Mouse (Mus musculus): ENCODE data around the gene Ppp1r27. TPM values are rescaled to one million over a fixed set of nuclear protein-coding genes. Genes with fewer than 3 reads are reported as not detected.

Ppp1r27 gene
- polyA plus RNA-seq, 1 experiment from 2014 or later = 8.5 TPM

DNA sequence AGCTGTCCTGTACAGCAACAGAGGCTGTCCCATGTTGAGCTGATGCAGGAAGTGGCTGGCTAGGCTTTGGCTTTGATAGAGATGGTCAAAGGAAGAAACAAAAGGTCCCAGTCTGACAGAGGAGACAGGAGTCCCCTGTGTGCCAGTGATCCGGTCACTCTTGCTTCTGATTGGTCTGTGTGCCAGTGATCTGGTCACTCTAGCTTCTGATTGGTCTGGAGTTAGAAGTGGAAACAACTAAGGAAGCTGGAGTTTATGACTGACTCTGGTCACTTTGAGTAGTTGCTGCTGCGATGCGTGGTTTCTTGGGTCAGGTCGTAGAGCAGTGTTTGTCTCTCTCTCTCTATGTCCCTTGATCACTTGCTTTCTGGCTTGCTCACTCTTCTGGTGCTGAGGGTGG, 49.2 kb downstream of the Ppp1r27 start:
- H3K4me3 ChIP-seq (ENCODE audit: low read length) = no peak overlapping the region

DNA sequence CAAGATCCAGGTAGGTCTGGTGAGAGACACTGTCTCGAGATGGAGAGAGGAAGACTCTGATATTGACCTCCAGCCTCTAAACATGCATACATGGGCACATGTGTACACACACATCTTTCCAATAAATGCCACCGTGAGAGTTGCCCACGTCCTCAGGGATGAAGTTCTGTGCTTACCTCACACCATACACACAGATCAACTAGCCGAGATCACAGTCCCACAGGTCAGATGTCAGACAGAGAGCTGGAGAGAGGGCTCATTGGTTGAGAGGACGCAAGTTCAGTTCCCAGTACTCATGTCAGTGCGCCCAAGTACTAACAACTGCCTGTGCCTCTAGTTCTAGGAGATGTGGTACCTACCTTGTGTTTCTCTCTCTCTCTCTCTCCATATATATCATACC, 49.9 kb downstream of the Ppp1r27 start:
- WGBS = 55% methylated on average over 6 of the region's 6 CpGs

More for the DNA sequence above, 49.2 kb downstream of the Ppp1r27 start:
- Histone ChIP-seq H3K4me1 (ENCODE audit: control insufficient read depth, insufficient read depth, low read length) (peaks cover 6% of the 10 kb centered on the region; the same call in 1 of the 2 replicates), H3K9me3 (replicated peaks; ENCODE audit: control insufficient read depth, low read length) (no peaks in the 10 kb centered on the region), H3K27ac (ENCODE audit: low read length) (no peak overlapping the region), H3K27me3 (ENCODE audit: control insufficient read depth, insufficient read depth, low read length) (no peaks in the 10 kb centered on the region), H3K9ac (ENCODE audit: low read length) (no peak overlapping the region), H3K36me3 (ENCODE audit: control insufficient read depth, insufficient read depth) (peaks cover 13% of the 10 kb centered on the region; the same call in 1 of the 2 replicates), H3K4me2 (ENCODE audit: low read depth, low read length) (no peak overlapping the region)
- 78% methylated on average over 4 of the region's 4 CpGs for WGBS
- no peak for ATAC-seq (replicated peaks; ENCODE audit: extremely low read depth, insufficient read depth, low FRiP score)

DNA sequence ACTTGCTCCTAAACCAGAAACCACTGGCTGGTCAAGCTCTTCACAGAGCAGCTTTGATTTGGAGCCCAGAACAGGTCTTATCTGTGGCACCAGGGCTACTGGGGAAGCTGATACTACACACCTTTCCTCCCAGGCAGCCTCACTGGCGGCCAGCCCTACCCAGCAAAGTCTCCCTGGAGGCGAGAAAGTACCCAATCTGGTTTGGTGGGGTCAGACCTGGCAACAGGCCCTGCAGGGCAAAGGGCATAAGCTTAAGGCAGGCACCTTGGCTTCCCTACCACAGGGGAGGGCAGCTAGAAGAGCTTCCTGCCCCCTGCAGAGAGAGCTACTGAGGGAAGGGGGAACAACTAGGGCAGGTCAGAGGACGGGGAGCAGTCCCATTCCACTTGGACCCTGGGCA, 50.6 kb downstream of the Ppp1r27 start:
- Histone ChIP-seq H3K27ac (ENCODE audit: low read length) (no peak overlapping the region), H3K9me3 (replicated peaks; ENCODE audit: control insufficient read depth, low read length) (no peaks in the 10 kb centered on the region), H3K4me2 (ENCODE audit: low read depth, low read length) (no peak overlapping the region), H3K4me1 (ENCODE audit: control insufficient read depth, insufficient read depth, low read length) (peaks cover 6% of the 10 kb centered on the region; the same call in 1 of the 2 replicates), H3K36me3 (ENCODE audit: control insufficient read depth, insufficient read depth) (peaks cover 15% of the 10 kb centered on the region), H3K9ac (ENCODE audit: low read length) (peak overlapping the region; percentile 18; the same call in 1 of the 2 replicates), H3K4me3 (ENCODE audit: low read length) (no peak overlapping the region), H3K27me3 (ENCODE audit: control insufficient read depth, insufficient read depth, low read length) (no peaks in the 10 kb centered on the region)
- WGBS = 16% methylated on average over 3 of the region's 3 CpGs
- no peak for ATAC-seq (replicated peaks; ENCODE audit: extremely low read depth, insufficient read depth, low FRiP score)

More for the DNA sequence above, 49.9 kb downstream of the Ppp1r27 start:
- Histone ChIP-seq H3K27me3 (ENCODE audit: control insufficient read depth, insufficient read depth, low read length) (no peaks in the 10 kb centered on the region), H3K9me3 (replicated peaks; ENCODE audit: control insufficient read depth, low read length) (no peaks in the 10 kb centered on the region), H3K27ac (ENCODE audit: low read length) (no peak overlapping the region), H3K4me2 (ENCODE audit: low read depth, low read length) (no peak overlapping the region), H3K4me3 (ENCODE audit: low read length) (no peak overlapping the region), H3K9ac (ENCODE audit: low read length) (no peak overlapping the region), H3K4me1 (ENCODE audit: control insufficient read depth, insufficient read depth, low read length) (peaks cover 6% of the 10 kb centered on the region; the same call in 1 of the 2 replicates), H3K36me3 (ENCODE audit: control insufficient read depth, insufficient read depth) (peaks cover 13% of the 10 kb centered on the region; the same call in 1 of the 2 replicates)
- no peak for ATAC-seq (replicated peaks; ENCODE audit: extremely low read depth, insufficient read depth, low FRiP score)

Other genes with a start within 250 kb of the Ppp1r27 start
- gene Actg1, start 202.6 kb downstream of the Ppp1r27 start, polyA plus RNA-seq (2015; fragmentation: Nextera tagmentation; extraction: Ambion mirVana) = 1,134 and 1,179 TPM in 2 replicates
- 0.71 and 0.91 TPM in 2 replicates for gene Fscn2, start 189.6 kb downstream of the Ppp1r27 start, polyA plus RNA-seq (2015; fragmentation: Nextera tagmentation; extraction: Ambion mirVana)
- gene Faap100, start 172.4 kb downstream of the Ppp1r27 start, polyA plus RNA-seq (2015; fragmentation: Nextera tagmentation; extraction: Ambion mirVana) = 28.8 and 37.3 TPM in 2 replicates
- gene Nploc4, start 113.4 kb downstream of the Ppp1r27 start, polyA plus RNA-seq (2015; fragmentation: Nextera tagmentation; extraction: Ambion mirVana) = 26.7 and 27.7 TPM in 2 replicates
- 0.09 TPM in 1 of 2 replicates, not detected in the other for gene Tspan10, start 108.5 kb downstream of the Ppp1r27 start, polyA plus RNA-seq (2015; fragmentation: Nextera tagmentation; extraction: Ambion mirVana)
- gene Pde6g, start 97.6 kb downstream of the Ppp1r27 start, polyA plus RNA-seq (2015; fragmentation: Nextera tagmentation; extraction: Ambion mirVana) = 0.28 and 0.29 TPM in 2 replicates
- gene Oxld1, start 93.1 kb downstream of the Ppp1r27 start, polyA plus RNA-seq (2015; fragmentation: Nextera tagmentation; extraction: Ambion mirVana) = 23.2 and 23.5 TPM in 2 replicates
- gene Ccdc137, start 93.0 kb downstream of the Ppp1r27 start, polyA plus RNA-seq (2015; fragmentation: Nextera tagmentation; extraction: Ambion mirVana) = 25.4 and 27.4 TPM in 2 replicates
- 33.6 and 34.2 TPM in 2 replicates for gene Arl16, start 83.5 kb downstream of the Ppp1r27 start, polyA plus RNA-seq (2015; fragmentation: Nextera tagmentation; extraction: Ambion mirVana)
- 247 and 252 TPM in 2 replicates for gene Mrpl12, start 66.5 kb downstream of the Ppp1r27 start, polyA plus RNA-seq (2015; fragmentation: Nextera tagmentation; extraction: Ambion mirVana)
- gene Slc25a10, start 59.3 kb downstream of the Ppp1r27 start, polyA plus RNA-seq (2015; fragmentation: Nextera tagmentation; extraction: Ambion mirVana) = 39.6 and 43.9 TPM in 2 replicates
- 1.4 and 2.7 TPM in 2 replicates for gene Gcgr, start 20.4 kb downstream of the Ppp1r27 start, polyA plus RNA-seq (2015; fragmentation: Nextera tagmentation; extraction: Ambion mirVana)
- gene Mcrip1, start 1.4 kb downstream of the Ppp1r27 start, polyA plus RNA-seq (2015; fragmentation: Nextera tagmentation; extraction: Ambion mirVana) = 134 and 139 TPM in 2 replicates
- gene P4hb, start 22.1 kb upstream of the Ppp1r27 start, polyA plus RNA-seq (2015; fragmentation: Nextera tagmentation; extraction: Ambion mirVana) = 435 and 437 TPM in 2 replicates
- 435 and 439 TPM in 2 replicates for gene Arhgdia, start 30.5 kb upstream of the Ppp1r27 start, polyA plus RNA-seq (2015; fragmentation: Nextera tagmentation; extraction: Ambion mirVana)
- gene Alyref, start 47.2 kb upstream of the Ppp1r27 start, polyA plus RNA-seq (2015; fragmentation: Nextera tagmentation; extraction: Ambion mirVana) = 223 and 229 TPM in 2 replicates
- gene Anapc11, start 47.3 kb upstream of the Ppp1r27 start, polyA plus RNA-seq (2015; fragmentation: Nextera tagmentation; extraction: Ambion mirVana) = 179 and 193 TPM in 2 replicates
- gene Npb, start 57.3 kb upstream of the Ppp1r27 start, polyA plus RNA-seq (2015; fragmentation: Nextera tagmentation; extraction: Ambion mirVana) = 13.6 and 15.5 TPM in 2 replicates
- 109 and 117 TPM in 2 replicates for gene Pcyt2, start 66.8 kb upstream of the Ppp1r27 start, polyA plus RNA-seq (2015; fragmentation: Nextera tagmentation; extraction: Ambion mirVana)
- 21.1 and 28.1 TPM in 2 replicates for gene Sirt7, start 74.1 kb upstream of the Ppp1r27 start, polyA plus RNA-seq (2015; fragmentation: Nextera tagmentation; extraction: Ambion mirVana)
- 14.7 and 19.1 TPM in 2 replicates for gene Mafg, start 82.5 kb upstream of the Ppp1r27 start, polyA plus RNA-seq (2015; fragmentation: Nextera tagmentation; extraction: Ambion mirVana)
- gene Pycr1, start 92.6 kb upstream of the Ppp1r27 start, polyA plus RNA-seq (2015; fragmentation: Nextera tagmentation; extraction: Ambion mirVana) = 15.2 and 18.5 TPM in 2 replicates
- 17.0 and 19.5 TPM in 2 replicates for gene Myadml2, start 97.0 kb upstream of the Ppp1r27 start, polyA plus RNA-seq (2015; fragmentation: Nextera tagmentation; extraction: Ambion mirVana)
- 0.20 and 1.00 TPM in 2 replicates for gene Notum, start 110.0 kb upstream of the Ppp1r27 start, polyA plus RNA-seq (2015; fragmentation: Nextera tagmentation; extraction: Ambion mirVana)
- 105 and 109 TPM in 2 replicates for gene Aspscr1, start 121.8 kb upstream of the Ppp1r27 start, polyA plus RNA-seq (2015; fragmentation: Nextera tagmentation; extraction: Ambion mirVana)
- 107 and 112 TPM in 2 replicates for gene Cenpx, start 162.6 kb upstream of the Ppp1r27 start, polyA plus RNA-seq (2015; fragmentation: Nextera tagmentation; extraction: Ambion mirVana)
- 34.1 and 34.8 TPM in 2 replicates for gene Lrrc45, start 162.8 kb upstream of the Ppp1r27 start, polyA plus RNA-seq (2015; fragmentation: Nextera tagmentation; extraction: Ambion mirVana)
- gene Rac3, start 170.3 kb upstream of the Ppp1r27 start, polyA plus RNA-seq (2015; fragmentation: Nextera tagmentation; extraction: Ambion mirVana) = 8.7 and 10.6 TPM in 2 replicates
- gene Dcxr, start 176.1 kb upstream of the Ppp1r27 start, polyA plus RNA-seq (2015; fragmentation: Nextera tagmentation; extraction: Ambion mirVana) = 15.3 and 17.1 TPM in 2 replicates
- 54.8 and 59.4 TPM in 2 replicates for gene Cbr2, start 181.0 kb upstream of the Ppp1r27 start, polyA plus RNA-seq (2015; fragmentation: Nextera tagmentation; extraction: Ambion mirVana)
- gene Hmga1b, start 211.7 kb upstream of the Ppp1r27 start, polyA plus RNA-seq (2015; fragmentation: Nextera tagmentation; extraction: Ambion mirVana) = 1.3 and 6.9 TPM in 2 replicates
- 27.8 and 28.4 TPM in 2 replicates for gene Rfng, start 233.1 kb upstream of the Ppp1r27 start, polyA plus RNA-seq (2015; fragmentation: Nextera tagmentation; extraction: Ambion mirVana)
- 124 and 135 TPM in 2 replicates for gene Gps1, start 233.1 kb upstream of the Ppp1r27 start, polyA plus RNA-seq (2015; fragmentation: Nextera tagmentation; extraction: Ambion mirVana)
- gene Dus1l, start 245.3 kb upstream of the Ppp1r27 start, polyA plus RNA-seq (2015; fragmentation: Nextera tagmentation; extraction: Ambion mirVana) = 44.7 and 49.7 TPM in 2 replicates